Mouse (Mus musculus) CH12.LX (cell line): Measurements from ENCODE around the gene Smpd1. TPM values are rescaled to one million over a fixed set of nuclear protein-coding genes. Genes with fewer than 3 reads are reported as not detected.

Experiments
- DNase-seq: peaks from one replicate; pipeline ENCODE4 v3.0.0-alpha.2; 2013; ENCODE audit errors: extremely low read depth
- H3K27ac ChIP-seq: 2 replicates; pipeline ENCODE4 v1.5.1; 2012; ENCODE audit warnings: low read depth, mild to moderate bottlenecking, control low read depth, moderate library complexity; ENCODE audit not compliant: insufficient read depth
- H3K27me3 ChIP-seq: replicated peaks from 2 replicates; pipeline ENCODE3; 2012; ENCODE audit warnings: inconsistent platforms
- H3K36me3 ChIP-seq, 2 experiments: replicated peaks in 1 of 2; 2 replicates each; pipeline versions ENCODE3 to v1.6.1; 2012; ENCODE audit warnings: inconsistent platforms in 1 of 2, low read length in 1 of 2, mild to moderate bottlenecking in 1 of 2, mixed read lengths in 1 of 2, moderate library complexity in 1 of 2; ENCODE audit not compliant: control insufficient read depth in 1 of 2, insufficient read depth in 1 of 2
- H3K4me1 ChIP-seq, 2 experiments: 2 replicates each; pipeline ENCODE4 v1.6.1; 2012; ENCODE audit warnings: inconsistent platforms in 1 of 2, moderate library complexity in 1 of 2; ENCODE audit not compliant: insufficient read depth in 2 of 2, control insufficient read depth in 1 of 2
- H3K4me2 ChIP-seq: 2 replicates; pipeline ENCODE4 v1.6.1; 2012; ENCODE audit warnings: low read depth, mild to moderate bottlenecking, control low read depth; ENCODE audit not compliant: poor library complexity, insufficient read depth, severe bottlenecking
- H3K4me3 ChIP-seq, 3 experiments: fragments of 150-350 bp in 1 of 3; sonication (generic) in 1 of 3; replicated peaks in 1 of 3; 2 replicates each; pipeline versions ENCODE3 to v1.5.1; 2011 to 2012; ENCODE audit warnings: low read depth in 2 of 3, low read length in 2 of 3, mild to moderate bottlenecking in 2 of 3, moderate library complexity in 2 of 3, control low read depth in 1 of 3, improper control_type of control experiment in 1 of 3, inconsistent platforms in 1 of 3, mixed read lengths in 1 of 3; ENCODE audit not compliant: poor library complexity in 1 of 3
- H3K79me2 ChIP-seq: replicated peaks from 2 replicates; pipeline ENCODE4 v1.6.1; 2012; ENCODE audit warnings: mild to moderate bottlenecking, moderate library complexity; ENCODE audit not compliant: control insufficient read depth, poor library complexity, insufficient read depth, severe bottlenecking; ENCODE audit errors: extremely low read depth
- H3K9ac ChIP-seq: 2 replicates; pipeline ENCODE4 v1.6.1; 2012; ENCODE audit warnings: low read depth, mild to moderate bottlenecking, control low read depth, moderate library complexity; ENCODE audit not compliant: insufficient read depth
- H3K9me3 ChIP-seq: replicated peaks from 2 replicates; pipeline ENCODE3; 2012; ENCODE audit warnings: low read length, inconsistent platforms, mixed read lengths
- BHLHE40 ChIP-seq: IDR thresholded peaks from 2 replicates; pipeline ENCODE4 v1.6.1; 2011; ENCODE audit warnings: mild to moderate bottlenecking, low read depth, low read length, improper control_type of control experiment
- ELF1 ChIP-seq: IDR thresholded peaks from 2 replicates; pipeline ENCODE4 v1.6.1; 2014; ENCODE audit warnings: low read depth, mild to moderate bottlenecking, inconsistent platforms, low read length, improper control_type of control experiment
- JUN ChIP-seq: IDR thresholded peaks from 2 replicates; pipeline ENCODE4 v1.6.1; 2011; ENCODE audit warnings: low read depth, mild to moderate bottlenecking, low read length, improper control_type of control experiment, moderate library complexity; ENCODE audit not compliant: insufficient read depth
- MEF2A ChIP-seq: IDR thresholded peaks from 2 replicates; pipeline ENCODE4 v1.6.1; 2014; ENCODE audit warnings: low read depth, mild to moderate bottlenecking, inconsistent platforms, low read length, improper control_type of control experiment, borderline replicate concordance
- MYC ChIP-seq: IDR thresholded peaks from 2 replicates; pipeline ENCODE4 v1.6.1; 2011; ENCODE audit warnings: low read depth, mild to moderate bottlenecking, improper control_type of control experiment, low read length
- NRF1 ChIP-seq: IDR thresholded peaks from 2 replicates; pipeline ENCODE4 v1.6.1; 2014; ENCODE audit warnings: low read depth, mild to moderate bottlenecking, inconsistent platforms, low read length, improper control_type of control experiment, moderate library complexity
- PAX5 ChIP-seq: IDR thresholded peaks from 2 replicates; pipeline ENCODE4 v1.6.1; 2012; ENCODE audit warnings: low read length, inconsistent platforms, mixed read lengths
- POLR2A ChIP-seq: IDR thresholded peaks from 2 replicates; pipeline ENCODE4 v1.6.1; 2011; ENCODE audit warnings: low read depth, mild to moderate bottlenecking, improper control_type of control experiment, low read length
- UBTF ChIP-seq: IDR thresholded peaks from 2 replicates; pipeline ENCODE4 v1.6.1; 2012; ENCODE audit warnings: low read depth, mild to moderate bottlenecking, inconsistent platforms, low read length, improper control_type of control experiment, moderate library complexity
- USF1 ChIP-seq: IDR thresholded peaks from 2 replicates; pipeline ENCODE4 v1.6.1; 2014; ENCODE audit warnings: low read depth, mild to moderate bottlenecking, inconsistent platforms, low read length, improper control_type of control experiment
- ZNF384 ChIP-seq: IDR thresholded peaks from 2 replicates; pipeline ENCODE4 v1.6.1; 2012; ENCODE audit warnings: low read depth, low read length, improper control_type of control experiment, inconsistent platforms
- dilution Hi-C: fragments of 300-500 bp; cut with MboI; formaldehyde crosslinking; loops from 2 replicates; pipeline ENCODE4 v1.14.3; 2020; ENCODE audit warnings: low sequenced_read_pairs; ENCODE audit not compliant: extremely low pct_unique_long_range_greater_than_20kb, extremely low pct_ligation_motif_present
- in situ Hi-C: fragments of 300-500 bp; cut with MboI; formaldehyde crosslinking; loops from 3 replicates; pipeline ENCODE4 v1.14.3; 2019; ENCODE audit warnings: low sequenced_read_pairs, low pct_ligation_motif_present, low pct_unique_long_range_greater_than_20kb, mixed read lengths
- polyA plus RNA-seq: library from polyadenylated mRNA; unstranded; fragments of >175 nt; gene quantifications from 2 replicates; pipeline ENCODE4 v1.2.1, GENCODE M21; 2012; ENCODE audit warnings: low read depth; ENCODE audit not compliant: insufficient read length
- total RNA-seq, 2 experiments: library from RNA; depleted of rRNA; stranded (reverse); fragments of 300-350 nt in 1 of 2; fragments of >200 nt in 1 of 2; gene quantifications; 2 replicates each; pipeline ENCODE4 v1.2.3; 2012 to 2014

Gene Smpd1
- total and polyA plus RNA-seq, 3 experiments = 16.9 to 22.5 (median 17.9) TPM

GRCm38 (mm10) chr7:105565071-105565836 lies 11.1 kb downstream of the Smpd1 start:
- no peaks in the 10 kb centered on the region for H3K9me3 ChIP-seq
- no peak overlapping the region for H3K4me3 ChIP-seq
- no peaks in the 10 kb centered on the region for H3K79me2 ChIP-seq
- H3K4me2 ChIP-seq = no peak overlapping the region
- no peak for TF ChIP-seq ELF1
- TF ChIP-seq, all 38 proteins: peak for 0
- H3K9ac ChIP-seq = no peak overlapping the region
- no peak for DNase-seq
- in situ Hi-C loops (no loop called here), dilution Hi-C loops (no loop called here)
- no peaks in the 10 kb centered on the region for H3K36me3 ChIP-seq
- H3K4me1 ChIP-seq = peaks cover 2 to 13% of the 10 kb centered on the region in 2 experiments; a peak in 2 of 4 replicates
- H3K27ac ChIP-seq = no peak overlapping the region
- no peaks in the 10 kb centered on the region for H3K27me3 ChIP-seq

- no peaks in the 10 kb centered on the region for H3K9me3 ChIP-seq
- no peak overlapping the region for H3K4me3 ChIP-seq
- no peak overlapping the region for H3K4me2 ChIP-seq
- dilution Hi-C loops = no loop called here
- DNase-seq = no peak
- no peaks in the 10 kb centered on the region for H3K36me3 ChIP-seq
- no peak overlapping the region for H3K27ac ChIP-seq
- in situ Hi-C loops = no loop called here
- peaks cover 3% of the 10 kb centered on the region for H3K27me3 ChIP-seq
- no peak for TF ChIP-seq JUN
- TF ChIP-seq ZNF384 = no peak
- TF ChIP-seq BHLHE40 = no peak
- no peak for TF ChIP-seq MEF2A
- TF ChIP-seq PAX5 = no peak
- TF ChIP-seq ELF1 = no peak
- TF ChIP-seq USF1 = no peak
- H3K4me1 ChIP-seq = peaks cover 5 to 10% of the 10 kb centered on the region in 2 experiments; a peak in 3 of 4 replicates
- no peaks in the 10 kb centered on the region for H3K79me2 ChIP-seq
- no peak overlapping the region for H3K9ac ChIP-seq
Observed at GRCm38 (mm10) chr7:105568583-105568982, 14.4 kb downstream of the Smpd1 start.

- in situ Hi-C loops = no loop called here
- Histone ChIP-seq H3K36me3 (no peaks in the 10 kb centered on the region), H3K9ac (no peak overlapping the region), H3K4me3 (no peak overlapping the region), H3K4me1 (peaks cover 6 to 10% of the 10 kb centered on the region in 2 experiments; a peak in 3 of 4 replicates), H3K9me3 (no peaks in the 10 kb centered on the region), H3K79me2 (no peaks in the 10 kb centered on the region), H3K27me3 (peaks cover 3% of the 10 kb centered on the region), H3K27ac (no peak overlapping the region), H3K4me2 (no peak overlapping the region)
- dilution Hi-C loops = no loop called here
- no peak for TF ChIP-seq JUN
- no peak for TF ChIP-seq NRF1
- no peak for TF ChIP-seq POLR2A
- no peak for TF ChIP-seq UBTF
- TF ChIP-seq MYC = no peak
- DNase-seq = no peak
Observed at GRCm38 (mm10) chr7:105568988-105569471, 14.9 kb downstream of the Smpd1 start.
